Mouse (Mus musculus): ENCODE results near the gene Dusp21.

The Dusp21 gene

GRCm38 (mm10) chrX:18145557-18145956 lies at the start of gene Dusp21:
Gene Dusp21 (plus strand): TSS chrX:18145857.
- DNase-seq = no peak

- DNase-seq = no peak
Measured at GRCm38 (mm10) chrX:18160734-18161442, 15.2 kb downstream of the Dusp21 start.

- no peak for DNase-seq
Measured at GRCm38 (mm10) chrX:18161796-18162191, 16.1 kb downstream of the Dusp21 start.

GRCm38 (mm10) chrX:18162192-18162857 lies 16.7 kb downstream of the Dusp21 start, which contains the start of gene Kdm6a:
Gene Kdm6a (plus strand): TSS chrX:18162575.
- peak; percentile 99 for DNase-seq

GRCm38 (mm10) chrX:18162861-18163731 lies 17.4 kb downstream of the Dusp21 start:
- DNase-seq = peak; percentile 59

- peak; percentile 21 for DNase-seq
Measured at GRCm38 (mm10) chrX:18163917-18164624, 18.4 kb downstream of the Dusp21 start.

- DNase-seq = no peak
Measured at GRCm38 (mm10) chrX:18165121-18165520, 19.5 kb downstream of the Dusp21 start.

- DNase-seq = no peak
Measured at GRCm38 (mm10) chrX:18166961-18167360, 21.3 kb downstream of the Dusp21 start.

- no peak for DNase-seq
Measured at GRCm38 (mm10) chrX:18168940-18169339, 23.3 kb downstream of the Dusp21 start.

GRCm38 (mm10) chrX:18174831-18175230 lies 29.2 kb downstream of the Dusp21 start:
- no peak for DNase-seq

- no peak for DNase-seq
Measured at GRCm38 (mm10) chrX:18177803-18178202, 32.1 kb downstream of the Dusp21 start.

- DNase-seq = no peak
Measured at GRCm38 (mm10) chrX:18179492-18179891, 33.8 kb downstream of the Dusp21 start.

- no peak for DNase-seq
Measured at GRCm38 (mm10) chrX:18187203-18187602, 41.5 kb downstream of the Dusp21 start.

- no peak for DNase-seq
Measured at GRCm38 (mm10) chrX:18188293-18188692, 42.6 kb downstream of the Dusp21 start.

All from lung, postnatal 10 days (tissue).